24 mouse cellular contexts compared by ENCODE assay signal in the genomic region with DNA sequence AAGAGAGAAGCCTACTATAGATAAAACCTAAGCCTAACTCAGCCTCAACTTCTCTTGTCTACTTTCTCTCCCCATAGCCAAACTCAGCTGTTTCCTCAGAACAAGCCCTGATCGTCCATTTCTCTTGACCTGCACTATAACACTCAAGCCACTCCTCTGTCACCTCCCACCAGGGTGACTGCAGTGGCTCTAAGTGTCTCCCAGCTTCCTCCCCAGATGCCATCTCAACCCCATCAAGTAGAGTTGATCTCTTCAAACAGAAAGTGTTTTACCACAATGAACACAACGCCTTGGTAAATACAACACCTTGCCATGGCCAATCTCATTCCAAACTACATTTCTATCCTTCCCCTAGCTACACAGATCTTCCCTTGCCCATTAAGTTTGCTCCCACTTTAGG.
DNase-seq lines count a peak whose midpoint lies in the region; ATAC-seq and TF ChIP-seq lines count a peak whose summit lies in the region.
"Had no signal": no experiment of that assay in that cellular context is flagged by ENCODE, and none has a peak within 500 bp of the region (broad histone marks: within the 10 kb centered on the region; RNA-seq: fewer than 3 reads in every experiment).

No protein-coding gene starts in this region.

- no peak overlapping the region for H3K9ac ChIP-seq in forebrain, embryonic 13.5 days
- H3K9ac ChIP-seq: forebrain, embryonic 15.5 days; heart, embryonic 12.5 days; heart, embryonic 15.5 days; hindbrain, embryonic 14.5 days had no signal

- ATAC-seq in forebrain, embryonic 13.5 days = no peak
- ATAC-seq: forebrain, embryonic 15.5 days; hindbrain, postnatal 0 days; inflammation-experienced regulatory T-cells, adult 6 months; intestine, embryonic 16.5 days; Patski had no signal

- H3K4me2 ChIP-seq in forebrain, embryonic 13.5 days = no peak overlapping the region
- H3K4me2 ChIP-seq: forebrain, embryonic 15.5 days; heart, embryonic 12.5 days; heart, embryonic 15.5 days; hindbrain, embryonic 14.5 days had no signal

- no peak overlapping the region for H3K27ac ChIP-seq in heart, embryonic 10.5 days
- peak overlapping the region; percentile 95 for H3K27ac ChIP-seq in thymus, adult 2 months (ENCODE audit: control insufficient read depth, insufficient read depth, low read length)
- H3K27ac ChIP-seq in forebrain, embryonic 13.5 days = no peak overlapping the region
- H3K27ac ChIP-seq: forebrain, embryonic 10.5 days; forebrain, embryonic 15.5 days; heart, embryonic 15.5 days; hindbrain, embryonic 14.5 days; hindbrain, postnatal 0 days had no signal

- no peaks in the 10 kb centered on the region for H3K36me3 ChIP-seq in heart, embryonic 10.5 days
- no peaks in the 10 kb centered on the region for H3K36me3 ChIP-seq in thymus, adult 2 months (ENCODE audit: control insufficient read depth, insufficient read depth, low read length)
- no peaks in the 10 kb centered on the region for H3K36me3 ChIP-seq in forebrain, embryonic 13.5 days (ENCODE audit: poor library complexity, severe bottlenecking)
- H3K36me3 ChIP-seq: forebrain, embryonic 10.5 days; forebrain, embryonic 15.5 days; G1E; heart, embryonic 12.5 days; heart, embryonic 15.5 days had no signal

- no peaks in the 10 kb centered on the region for H3K27me3 ChIP-seq in heart, embryonic 10.5 days (ENCODE audit: insufficient read depth, poor library complexity, severe bottlenecking)
- H3K27me3 ChIP-seq in thymus, adult 2 months (ENCODE audit: control insufficient read depth, insufficient read depth, low read length) = no peaks in the 10 kb centered on the region
- no peaks in the 10 kb centered on the region for H3K27me3 ChIP-seq in forebrain, embryonic 13.5 days
- H3K27me3 ChIP-seq: forebrain, embryonic 15.5 days; heart, embryonic 12.5 days; heart, embryonic 15.5 days had no signal

- H3K9me3 ChIP-seq in heart, embryonic 10.5 days = no peaks in the 10 kb centered on the region
- H3K9me3 ChIP-seq in forebrain, embryonic 13.5 days (replicated peaks) = no peaks in the 10 kb centered on the region
- H3K9me3 ChIP-seq: forebrain, embryonic 10.5 days; forebrain, embryonic 15.5 days; G1E; heart, embryonic 12.5 days; heart, embryonic 15.5 days had no signal

- no peaks in the 10 kb centered on the region for H3K4me1 ChIP-seq in heart, embryonic 10.5 days
- peaks cover 36% of the 10 kb centered on the region for H3K4me1 ChIP-seq in thymus, adult 2 months (replicated peaks; ENCODE audit: control insufficient read depth, insufficient read depth, low read length)
- H3K4me1 ChIP-seq in forebrain, embryonic 13.5 days = peaks cover 7% of the 10 kb centered on the region; the same call in 1 of the 2 replicates
- H3K4me1 ChIP-seq: forebrain, embryonic 10.5 days; heart, embryonic 12.5 days; heart, embryonic 15.5 days had no signal

- TF ChIP-seq POLR2A in thymus, adult 2 months (IDR thresholded peaks at IDR 0.05; ENCODE audit: control insufficient read depth, extremely low read depth, insufficient read depth, low read length, poor library complexity) = no peak

- peak; percentile 19 for DNase-seq in heart, embryonic 10.5 days (ENCODE audit: low spot score)
- no peak for DNase-seq in heart, postnatal 4 days
- peak; percentile 51 for DNase-seq in thymus, adult 2 months
- DNase-seq in thymus, postnatal 10 days (ENCODE audit: low spot score in 2 of 2) = peak; percentile 44 to 51
- DNase-seq in thymus, postnatal 4 days = peak; percentile 53
- DNase-seq in spleen, postnatal 4 days (ENCODE audit: low spot score in 2 of 2) = no peak
- DNase-seq: adrenal gland, postnatal 10 days; adrenal gland, postnatal 36 days; B cell, adult 2 months; cerebellum, adult 18-20 months; cerebellum, adult 9-10 months; gastrocnemius, postnatal 10 days; gastrocnemius, postnatal 36 days had no signal

- TF ChIP-seq CTCF in thymus, adult 2 months (IDR thresholded peaks at IDR 0.05; ENCODE audit: borderline replicate concordance, control insufficient read depth, extremely low read depth, insufficient read depth, low read length, poor library complexity) = no peak

- H3K4me3 ChIP-seq in heart, embryonic 10.5 days = no peak overlapping the region
- no peak overlapping the region for H3K4me3 ChIP-seq in thymus, adult 2 months (ENCODE audit: control insufficient read depth, insufficient read depth, low read length)
- H3K4me3 ChIP-seq in forebrain, embryonic 13.5 days = no peak overlapping the region
- H3K4me3 ChIP-seq: forebrain, embryonic 10.5 days; forebrain, embryonic 15.5 days; heart, embryonic 12.5 days; heart, embryonic 15.5 days had no signal

- 64% methylated on average over 2 of the region's 2 CpGs for WGBS in heart, embryonic 10.5 days
- 5% methylated on average over 2 of the region's 2 CpGs for WGBS in thymus, adult 2 months
- WGBS in forebrain, embryonic 13.5 days = 84% methylated on average over 2 of the region's 2 CpGs

Comparison
In these comparisons a context has a peak if more than half of its experiments do, and no peak if none do; other contexts are left out.
1. DNase-seq: peak in heart, embryonic 10.5 days (single experiment), thymus, adult 2 months (single experiment), thymus, postnatal 10 days (2 of 2) and thymus, postnatal 4 days (single experiment); none in heart, postnatal 4 days (single experiment) and spleen, postnatal 4 days (0 of 2).